Comparison of ENCODE assay signal across 13 mouse cellular contexts in the genomic region with DNA sequence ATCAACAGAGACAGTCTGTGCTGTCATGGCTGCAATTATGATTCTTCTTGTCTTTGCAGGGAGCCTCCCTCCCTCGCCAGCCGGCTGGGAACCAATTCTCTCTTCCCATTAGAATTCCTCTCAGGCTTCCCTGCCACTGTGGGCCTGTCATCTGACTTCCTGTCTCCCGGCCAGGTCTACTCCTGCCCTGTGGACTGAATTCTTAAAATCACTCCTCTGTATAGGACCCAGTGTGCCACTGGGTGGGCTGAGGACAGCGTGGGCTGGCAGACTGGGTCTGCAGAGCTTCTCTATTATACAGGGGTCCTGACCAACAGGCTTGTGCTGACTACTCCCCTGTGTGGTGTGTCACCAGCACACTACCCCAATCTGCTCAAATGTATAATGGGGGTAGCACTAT.
DNase-seq lines count a peak whose midpoint lies in the region; ATAC-seq lines count a peak whose summit lies in the region.
"Had no signal": no experiment of that assay in that cellular context is flagged by ENCODE, and none has a peak within 500 bp of the region (broad histone marks: within the 10 kb centered on the region; RNA-seq: fewer than 3 reads in every experiment).

No protein-coding gene starts in this region.

- no peak overlapping the region for H3K4me3 ChIP-seq in hindbrain, embryonic 12.5 days
- no peak overlapping the region for H3K4me3 ChIP-seq in midbrain, embryonic 12.5 days
- H3K4me3 ChIP-seq: embryonic facial prominence, embryonic 13.5 days; limb, embryonic 15.5 days had no signal

- peak overlapping the region; percentile 64 for H3K27ac ChIP-seq in hindbrain, embryonic 12.5 days
- peak overlapping the region; percentile 44; the same call in 1 of the 2 replicates for H3K27ac ChIP-seq in midbrain, embryonic 12.5 days (replicated peaks)
- H3K27ac ChIP-seq: embryonic facial prominence, embryonic 13.5 days; limb, embryonic 15.5 days had no signal

- H3K36me3 ChIP-seq in hindbrain, embryonic 12.5 days: no peaks in the 10 kb centered on the region
- H3K36me3 ChIP-seq in midbrain, embryonic 12.5 days: no peaks in the 10 kb centered on the region
- H3K36me3 ChIP-seq: embryonic facial prominence, embryonic 13.5 days; limb, embryonic 15.5 days had no signal

- H3K9me3 ChIP-seq in hindbrain, embryonic 12.5 days (replicated peaks): no peaks in the 10 kb centered on the region
- no peaks in the 10 kb centered on the region for H3K9me3 ChIP-seq in midbrain, embryonic 12.5 days
- H3K9me3 ChIP-seq: embryonic facial prominence, embryonic 13.5 days; limb, embryonic 15.5 days had no signal

- H3K4me1 ChIP-seq in hindbrain, embryonic 12.5 days: peaks cover 42% of the 10 kb centered on the region
- H3K4me1 ChIP-seq in midbrain, embryonic 12.5 days: peaks cover 25% of the 10 kb centered on the region
- H3K4me1 ChIP-seq: limb, embryonic 15.5 days had no signal

- H3K4me2 ChIP-seq in hindbrain, embryonic 12.5 days (replicated peaks): peak overlapping the region; percentile 33
- peak overlapping the region; percentile 29; the same call in 1 of the 2 replicates for H3K4me2 ChIP-seq in midbrain, embryonic 12.5 days (replicated peaks)
- H3K4me2 ChIP-seq: embryonic facial prominence, embryonic 13.5 days; limb, embryonic 15.5 days had no signal

- H3K9ac ChIP-seq in hindbrain, embryonic 12.5 days: no peak overlapping the region
- H3K9ac ChIP-seq in midbrain, embryonic 12.5 days (replicated peaks): 0 out of 2 replicates have a peak overlapping the region, but pooled peaks have one; percentile 32
- H3K9ac ChIP-seq: embryonic facial prominence, embryonic 13.5 days; limb, embryonic 15.5 days had no signal

- H3K27me3 ChIP-seq in hindbrain, embryonic 12.5 days: no peaks in the 10 kb centered on the region
- H3K27me3 ChIP-seq in midbrain, embryonic 12.5 days: no peaks in the 10 kb centered on the region
- H3K27me3 ChIP-seq: limb, embryonic 15.5 days; megakaryocyte, embryonic 14.5 days had no signal

- peak; percentile 64 for DNase-seq in brain, adult 2 months (ENCODE audit: low read depth, low spot score)
- peak; percentile 54 to 58 for DNase-seq in cerebellum, postnatal 10 days
- no peak for DNase-seq in Muller cell, postnatal 12 days (ENCODE audit: inconsistent ontology term)
- no peak for DNase-seq in ovary, adult 18-20 months (ENCODE audit: low spot score)
- DNase-seq in thymus, postnatal 36 days: no peak
- DNase-seq in thymus, postnatal 14 days: no peak
- DNase-seq: spleen, adult 18-20 months had no signal

- WGBS in hindbrain, embryonic 12.5 days: 23% methylated on average over 4 of the region's 4 CpGs
- WGBS in midbrain, embryonic 12.5 days: 22% methylated on average over 4 of the region's 4 CpGs

- peak; percentile 89 for ATAC-seq in hindbrain, embryonic 12.5 days (ENCODE audit: low FRiP score)
- peak; percentile 80 for ATAC-seq in midbrain, embryonic 12.5 days (ENCODE audit: low FRiP score, low read depth)
- ATAC-seq: intestine, postnatal 0 days had no signal

Comparison
In these comparisons a context has a peak if more than half of its experiments do, and no peak if none do; other contexts are left out.
1. DNase-seq: peak in brain, adult 2 months (single experiment) and cerebellum, postnatal 10 days (2 of 2); none in Muller cell, postnatal 12 days (single experiment), ovary, adult 18-20 months (single experiment), thymus, postnatal 36 days (0 of 2) and thymus, postnatal 14 days (single experiment).